Mouse (Mus musculus) hindbrain, embryonic 12.5 days (tissue): ENCODE data around the gene Zer1. TPM values are rescaled to one million over a fixed set of nuclear protein-coding genes. Genes with fewer than 3 reads are reported as not detected.

ENCODE experiments used
- ATAC-seq: fragments of 200-750 bp; cut with Nextera tagmentation; 2 replicates; pipeline ENCODE4 v1.8.0; 2017; ENCODE audit warnings: moderate TSS enrichment; ENCODE audit not compliant: low FRiP score
- H3K27ac ChIP-seq: fragments of 300-500 bp; sonication (generic); 2 replicates; pipeline ENCODE4 v1.5.1; 2016; ENCODE audit warnings: mild to moderate bottlenecking
- H3K27me3 ChIP-seq: fragments of 300-500 bp; sonication (generic); 2 replicates; pipeline ENCODE4 v1.6.1; 2016; ENCODE audit warnings: mild to moderate bottlenecking
- H3K36me3 ChIP-seq: fragments of 300-500 bp; sonication (generic); 2 replicates; pipeline ENCODE4 v1.6.1; 2016; ENCODE audit warnings: mild to moderate bottlenecking
- H3K4me1 ChIP-seq: fragments of 300-500 bp; sonication (generic); 2 replicates; pipeline ENCODE4 v1.6.1; 2016
- H3K4me2 ChIP-seq: fragments of 300-500 bp; sonication (generic); replicated peaks from 2 replicates; pipeline ENCODE4 v1.6.1; 2016; ENCODE audit warnings: mild to moderate bottlenecking
- H3K4me3 ChIP-seq: fragments of 300-500 bp; sonication (generic); 2 replicates; pipeline ENCODE4 v1.5.1; 2016; ENCODE audit warnings: mild to moderate bottlenecking
- H3K9ac ChIP-seq: fragments of 300-500 bp; sonication (generic); 2 replicates; pipeline ENCODE4 v1.6.1; 2016; ENCODE audit warnings: mild to moderate bottlenecking, moderate library complexity
- H3K9me3 ChIP-seq: fragments of 300-500 bp; sonication (generic); replicated peaks from 2 replicates; pipeline ENCODE4 v1.6.1; 2016; ENCODE audit warnings: mild to moderate bottlenecking
- WGBS: fragments of 180-500 bp; shearing (Covaris S2); methylation state at CpG from one replicate; pipeline ENCODE4 v1.1.7; 2016; 5-methylcytosine and 5-hydroxymethylcytosine counted together
- polyA plus RNA-seq: library from polyadenylated mRNA; unstranded; fragments of >200 nt; fragmentation: Nextera tagmentation; extraction: Ambion mirVana; gene quantifications from 2 replicates; pipeline ENCODE4 v1.2.1, GENCODE M21; 2016

Zer1 gene
- polyA plus RNA-seq, 1 experiment from 2014 or later: 12.6 TPM

GRCm38 (mm10) chr2:30091521-30091920, 32.9 kb downstream of the Zer1 start:
- H3K27me3 ChIP-seq: no peaks in the 10 kb centered on the region
- WGBS: 96% methylated on average over 12 of the region's 12 CpGs
- peaks cover 18% of the 10 kb centered on the region for H3K4me1 ChIP-seq
- H3K4me3 ChIP-seq: no peak overlapping the region
- no peak overlapping the region; the same call in 1 of the 2 replicates for H3K9ac ChIP-seq
- no peaks in the 10 kb centered on the region for H3K9me3 ChIP-seq
- no peak overlapping the region for H3K4me2 ChIP-seq
- ATAC-seq: no peak
- H3K27ac ChIP-seq: no peak overlapping the region
- peaks cover 19% of the 10 kb centered on the region for H3K36me3 ChIP-seq

- Histone ChIP-seq H3K4me3 (no peak overlapping the region), H3K9me3 (no peaks in the 10 kb centered on the region), H3K27ac (no peak overlapping the region), H3K9ac (no peak overlapping the region), H3K4me1 (peaks cover 12% of the 10 kb centered on the region), H3K36me3 (peaks cover 12% of the 10 kb centered on the region), H3K4me2 (no peak overlapping the region), H3K27me3 (no peaks in the 10 kb centered on the region)
- no peak for ATAC-seq
- 92% methylated on average over 4 of the region's 4 CpGs for WGBS
These were observed 37.1 kb downstream of the Zer1 start for GRCm38 (mm10) chr2:30087310-30087709.

GRCm38 (mm10) chr2:30084632-30085031, 39.8 kb downstream of the Zer1 start:
- peak overlapping the region; percentile 18 for H3K4me3 ChIP-seq
- peak overlapping the region; percentile 46 for H3K4me2 ChIP-seq
- H3K9ac ChIP-seq: peak overlapping the region; percentile 35
- ATAC-seq: peak; percentile 80
- H3K27ac ChIP-seq: no peak overlapping the region
- H3K36me3 ChIP-seq: no peaks in the 10 kb centered on the region; the same call in 1 of the 2 replicates
- WGBS: 8% methylated on average over 12 of the region's 12 CpGs
- no peaks in the 10 kb centered on the region for H3K9me3 ChIP-seq
- H3K27me3 ChIP-seq: no peaks in the 10 kb centered on the region
- H3K4me1 ChIP-seq: peaks cover 11% of the 10 kb centered on the region

GRCm38 (mm10) chr2:30084113-30084512, 40.3 kb downstream of the Zer1 start:
- H3K4me1 ChIP-seq: peaks cover 11% of the 10 kb centered on the region
- 0 out of 2 replicates have a peak overlapping the region, but pooled peaks have one; percentile 18 for H3K4me3 ChIP-seq
- H3K27ac ChIP-seq: no peak overlapping the region
- WGBS: 47% methylated on average over 5 of the region's 5 CpGs
- no peaks in the 10 kb centered on the region for H3K27me3 ChIP-seq
- H3K9me3 ChIP-seq: no peaks in the 10 kb centered on the region
- peak overlapping the region; percentile 46 for H3K4me2 ChIP-seq
- H3K36me3 ChIP-seq: no peaks in the 10 kb centered on the region; the same call in 1 of the 2 replicates
- H3K9ac ChIP-seq: 0 out of 2 replicates have a peak overlapping the region, but pooled peaks have one; percentile 35
- ATAC-seq: no peak

GRCm38 (mm10) chr2:30080181-30080800, 44.1 kb downstream of the Zer1 start:
- WGBS: 89% methylated on average over 15 of the region's 15 CpGs
- Histone ChIP-seq H3K9ac (no peak overlapping the region), H3K27ac (no peak overlapping the region), H3K36me3 (no peaks in the 10 kb centered on the region), H3K4me3 (no peak overlapping the region), H3K4me2 (no peak overlapping the region), H3K4me1 (peaks cover 28% of the 10 kb centered on the region), H3K9me3 (no peaks in the 10 kb centered on the region), H3K27me3 (no peaks in the 10 kb centered on the region)
- no peak for ATAC-seq

GRCm38 (mm10) chr2:30078760-30079159, 45.6 kb downstream of the Zer1 start:
- peak overlapping the region; percentile 78 for H3K4me2 ChIP-seq

GRCm38 (mm10) chr2:30078349-30078712, 46.1 kb downstream of the Zer1 start:
- 0 out of 2 replicates have a peak, but pooled peaks cover 3% of the 10 kb centered on the region for H3K36me3 ChIP-seq
- WGBS: 23% methylated on average over 10 of the region's 10 CpGs
- peak overlapping the region; percentile 41 for H3K4me3 ChIP-seq
- H3K27ac ChIP-seq: 0 out of 2 replicates have a peak overlapping the region, but pooled peaks have one; percentile 50
- H3K4me1 ChIP-seq: peaks cover 17% of the 10 kb centered on the region
- peak overlapping the region; percentile 61; the same call in 1 of the 2 replicates for H3K9ac ChIP-seq
- peak overlapping the region; percentile 78 for H3K4me2 ChIP-seq
- ATAC-seq: peak; percentile 3; the same call in 1 of the 2 replicates
- no peaks in the 10 kb centered on the region for H3K9me3 ChIP-seq
- no peaks in the 10 kb centered on the region for H3K27me3 ChIP-seq

More at GRCm38 (mm10) chr2:30078760-30079159, 45.6 kb downstream of the Zer1 start:
- 76% methylated on average over 4 of the region's 4 CpGs for WGBS
- no peak overlapping the region for H3K4me3 ChIP-seq
- no peaks in the 10 kb centered on the region for H3K9me3 ChIP-seq
- H3K27me3 ChIP-seq: no peaks in the 10 kb centered on the region
- peak overlapping the region; percentile 23; the same call in 1 of the 2 replicates for H3K9ac ChIP-seq
- peaks cover 17% of the 10 kb centered on the region for H3K4me1 ChIP-seq
- no peaks in the 10 kb centered on the region for H3K36me3 ChIP-seq
- 0 out of 2 replicates have a peak overlapping the region, but pooled peaks have one; percentile 50 for H3K27ac ChIP-seq
- no peak for ATAC-seq

- H3K36me3 ChIP-seq: peaks cover 9% of the 10 kb centered on the region
- H3K27ac ChIP-seq: peak within 1 kb of the TSS; percentile 50; the same call in 1 of the 2 replicates
- under 1% methylated on average over 53 of the region's 53 CpGs for WGBS
- peak; percentile 77 for ATAC-seq
- H3K4me2 ChIP-seq: peak within 1 kb of the TSS; percentile 78
- peak within 1 kb of the TSS; percentile 41 for H3K4me3 ChIP-seq
- H3K9ac ChIP-seq: peak within 1 kb of the TSS; percentile 61
- peaks cover 17% of the 10 kb centered on the region for H3K4me1 ChIP-seq
- no peaks in the 10 kb centered on the region for H3K9me3 ChIP-seq
- no peaks in the 10 kb centered on the region for H3K27me3 ChIP-seq
These were observed 46.7 kb downstream of the Zer1 start, which contains the start of gene Pkn3 for GRCm38 (mm10) chr2:30077502-30078348. Pkn3 (plus strand) TSS chr2:30077684.

GRCm38 (mm10) chr2:30076959-30077358, 47.4 kb downstream of the Zer1 start:
- peak overlapping the region; percentile 78 for H3K4me2 ChIP-seq
- H3K9me3 ChIP-seq: no peaks in the 10 kb centered on the region
- H3K36me3 ChIP-seq: peaks cover 15% of the 10 kb centered on the region
- peaks cover 17% of the 10 kb centered on the region for H3K4me1 ChIP-seq
- peak; percentile 53 for ATAC-seq
- peak overlapping the region; percentile 24; the same call in 1 of the 2 replicates for H3K27ac ChIP-seq
- WGBS: 68% methylated on average over 6 of the region's 6 CpGs
- H3K9ac ChIP-seq: peak overlapping the region; percentile 56
- peak overlapping the region; percentile 41; the same call in 1 of the 2 replicates for H3K4me3 ChIP-seq
- no peaks in the 10 kb centered on the region for H3K27me3 ChIP-seq

GRCm38 (mm10) chr2:30076439-30076838, 47.9 kb downstream of the Zer1 start:
- WGBS: 92% methylated on average over 9 of the region's 9 CpGs

GRCm38 (mm10) chr2:30075625-30076024, 48.8 kb downstream of the Zer1 start:
- Histone ChIP-seq H3K9ac (no peak overlapping the region), H3K4me2 (no peak overlapping the region), H3K27me3 (no peaks in the 10 kb centered on the region), H3K27ac (no peak overlapping the region), H3K9me3 (no peaks in the 10 kb centered on the region), H3K36me3 (peaks cover 18% of the 10 kb centered on the region), H3K4me1 (peaks cover 17% of the 10 kb centered on the region), H3K4me3 (no peak overlapping the region)
- 86% methylated on average over 3 of the region's 3 CpGs for WGBS
- no peak for ATAC-seq

More at GRCm38 (mm10) chr2:30076439-30076838, 47.9 kb downstream of the Zer1 start:
- no peak for ATAC-seq
- no peak overlapping the region for H3K9ac ChIP-seq
- peaks cover 17% of the 10 kb centered on the region for H3K36me3 ChIP-seq
- H3K27me3 ChIP-seq: no peaks in the 10 kb centered on the region
- H3K27ac ChIP-seq: no peak overlapping the region
- H3K4me3 ChIP-seq: no peak overlapping the region
- no peak overlapping the region for H3K4me2 ChIP-seq
- H3K9me3 ChIP-seq: no peaks in the 10 kb centered on the region
- H3K4me1 ChIP-seq: peaks cover 17% of the 10 kb centered on the region

GRCm38 (mm10) chr2:30073285-30073684, 51.1 kb downstream of the Zer1 start:
- Histone ChIP-seq H3K36me3 (peaks cover 40% of the 10 kb centered on the region), H3K4me1 (peaks cover 16% of the 10 kb centered on the region), H3K4me2 (no peak overlapping the region), H3K4me3 (no peak overlapping the region), H3K27me3 (no peaks in the 10 kb centered on the region), H3K9ac (no peak overlapping the region), H3K9me3 (no peaks in the 10 kb centered on the region), H3K27ac (no peak overlapping the region)
- 83% methylated on average over 3 of the region's 3 CpGs for WGBS
- ATAC-seq: no peak
